ENCODE assay signal across 9 mouse cellular contexts in genomic region chr16:91441366-91441765, GRCm38 (mm10). TPM values are rescaled to one million over a fixed set of nuclear protein-coding genes. Genes with fewer than 3 reads are reported as not detected.
DNase-seq lines count a peak whose midpoint lies in the region; TF ChIP-seq lines count a peak whose summit lies in the region.
"Had no signal": no experiment of that assay in that cellular context is flagged by ENCODE, and none has a peak within 500 bp of the region (broad histone marks: within the 10 kb centered on the region; RNA-seq: fewer than 3 reads in every experiment).

No protein-coding gene starts in this region.

- peak; percentile 78 to 85 for DNase-seq in adrenal gland, adult (ENCODE audit: inconsistent age in 2 of 2, low spot score in 1 of 2)
- no peak for DNase-seq in adrenal gland, postnatal 4 days (ENCODE audit: low spot score in 2 of 2)
- DNase-seq in adrenal gland, postnatal 10 days: peak; percentile 76
- DNase-seq in heart, adult 2 months: peak; percentile 79 to 86
- peak; percentile 79 for DNase-seq in kidney, postnatal 10 days
- DNase-seq in frontal cortex, postnatal 14 days (ENCODE audit: low spot score in 2 of 2): no peak
- no peak for DNase-seq in thymus, postnatal 25 days

- H3K27me3 ChIP-seq in heart, adult 2 months (ENCODE audit: control insufficient read depth, insufficient read depth, low read length): no peaks in the 10 kb centered on the region
- H3K27me3 ChIP-seq in megakaryocyte, embryonic 14.5 days (replicated peaks): no peaks in the 10 kb centered on the region

- peak; percentile 80 for TF ChIP-seq CTCF in heart, adult 2 months (IDR thresholded peaks at IDR 0.05)

- WGBS in heart, adult 2 months: 1% methylated on average over 7 of the region's 7 CpGs

- no peak overlapping the region for H3K9ac ChIP-seq in heart, adult 2 months (ENCODE audit: low read depth, low read length)

- intact Hi-C loops in heart, adult 2 months (cut with DNase I): loop anchor here (1.0 to 10.0 kb wide), 5 partner anchors 19 to 367 kb away; partner anchors contain the start of gene Ifnar1

- no peaks in the 10 kb centered on the region for H3K9me3 ChIP-seq in megakaryocyte, embryonic 14.5 days

- TF ChIP-seq POLR2A in heart, adult 2 months (IDR thresholded peaks at IDR 0.05; ENCODE audit: insufficient read depth, low read depth, low read length): peak; percentile 24; the same call in 1 of the 2 replicates

- peak overlapping the region; percentile 78 for H3K27ac ChIP-seq in heart, adult 2 months

- H3K79me2 ChIP-seq in heart, adult 2 months (replicated peaks; ENCODE audit: control insufficient read depth, insufficient read depth, low read length): no peaks in the 10 kb centered on the region

- peak; percentile 97 for TF ChIP-seq EP300 in heart, adult 2 months (IDR thresholded peaks at IDR 0.05; ENCODE audit: insufficient read depth, low read depth, low read length)

- H3K4me1 ChIP-seq in heart, adult 2 months (ENCODE audit: control insufficient read depth, insufficient read depth, low read length): peaks cover 12% of the 10 kb centered on the region
- peaks cover 69% of the 10 kb centered on the region for H3K4me1 ChIP-seq in megakaryocyte, embryonic 14.5 days

- H3K36me3 ChIP-seq in heart, adult 2 months (ENCODE audit: control insufficient read depth, insufficient read depth, low read length): peaks cover 7% of the 10 kb centered on the region
- no peaks in the 10 kb centered on the region for H3K36me3 ChIP-seq in megakaryocyte, embryonic 14.5 days (replicated peaks; ENCODE audit: low read length)

- no peak overlapping the region for H3K4me3 ChIP-seq in heart, adult 2 months
- peak overlapping the region; percentile 56 for H3K4me3 ChIP-seq in megakaryocyte, embryonic 14.5 days (replicated peaks)

RNA-seq across cellular contexts. Expression of gene Il10rb, which starts 35.4 kb away (rescaled TPM):
- total RNA-seq in adrenal gland, postnatal 4 days (2021): 100 to 1,000 TPM; 115 to 126 TPM
- total RNA-seq in adrenal gland, postnatal 10 days (2021): 10 to 100 TPM; 75.4 to 78.8 TPM
- 100 to 1,000 TPM in 1 of 2 experiments, 10 to 100 TPM in 1; 98.2 to 122 TPM for total RNA-seq in heart, adult 2 months (2021)
- polyA plus RNA-seq in heart, adult 2 months (2012; rRNA removed): 136 and 182 TPM in 2 replicates
- 2.0 and 13.1 TPM in 2 replicates for polyA plus RNA-seq in megakaryocyte, embryonic 14.5 days (2012; ENCODE audit: insufficient read depth, low replicate concordance)

RNA-seq across cellular contexts. Expression of gene Ifnar1, which starts 43.7 kb away (rescaled TPM):
- 10 to 100 TPM; 87.7 to 92.9 TPM for total RNA-seq in adrenal gland, postnatal 4 days (2021)
- total RNA-seq in adrenal gland, postnatal 10 days (2021): 10 to 100 TPM; 71.2 to 85.3 TPM
- 10 to 100 TPM; 23.6 to 24.0 TPM for total RNA-seq in heart, adult 2 months (2021)
- polyA plus RNA-seq in heart, adult 2 months (2012; rRNA removed): 12.5 and 20.2 TPM in 2 replicates
- polyA plus RNA-seq in megakaryocyte, embryonic 14.5 days (2012; ENCODE audit: insufficient read depth, low replicate concordance): 3.8 TPM in 2 replicates

RNA-seq across cellular contexts. Expression of gene Gm21970, which starts 49.8 kb away (rescaled TPM):
- total RNA-seq in adrenal gland, postnatal 4 days (2021): under 1 TPM in 1 of 2 experiments, not detected in 1; 0.59 TPM
- not detected for total RNA-seq in adrenal gland, postnatal 10 days (2021)
- not detected for total RNA-seq in heart, adult 2 months (2021)
- not detected in 2 replicates for polyA plus RNA-seq in heart, adult 2 months (2012; rRNA removed)
- not detected in 2 replicates for polyA plus RNA-seq in megakaryocyte, embryonic 14.5 days (2012; ENCODE audit: insufficient read depth, low replicate concordance)
- polyA plus RNA-seq: neural tube, embryonic 11.5 days had no signal

Comparison
In these comparisons a context has a peak if more than half of its experiments do, and no peak if none do; other contexts are left out.
1. DNase-seq: peak in adrenal gland, adult (2 of 2), adrenal gland, postnatal 10 days (single experiment), heart, adult 2 months (2 of 2) and kidney, postnatal 10 days (single experiment); none in adrenal gland, postnatal 4 days (0 of 2), frontal cortex, postnatal 14 days (0 of 2) and thymus, postnatal 25 days (single experiment).